Mouse (Mus musculus) T-cell, adult 2 months (primary cell): ENCODE results near the gene Hspb7.

Experiments
- DNase-seq: peaks from one replicate; pipeline ENCODE4 v3.0.0; 2022; ENCODE audit warnings: low spot score

Hspb7 gene

GRCm38 (mm10) chr4:141420192-141420829 is at the start of gene Hspb7:
TSS of gene Hspb7 (plus strand) at chr4:141420779.
- no peak for DNase-seq

- DNase-seq: no peak
These were observed 48.2 kb upstream of the Hspb7 start for GRCm38 (mm10) chr4:141372426-141372825.

GRCm38 (mm10) chr4:141379674-141380073 is 40.9 kb upstream of the Hspb7 start:
- DNase-seq: no peak

GRCm38 (mm10) chr4:141382406-141382805 is 38.2 kb upstream of the Hspb7 start:
- no peak for DNase-seq

- peak; percentile 25 for DNase-seq
These were observed 35.3 kb upstream of the Hspb7 start for GRCm38 (mm10) chr4:141385275-141385674.

GRCm38 (mm10) chr4:141386150-141386549 is 34.4 kb upstream of the Hspb7 start:
- DNase-seq: no peak

GRCm38 (mm10) chr4:141387093-141387784 is 33.3 kb upstream of the Hspb7 start:
- peak; percentile 39 for DNase-seq

- DNase-seq: no peak
These were observed 32.6 kb upstream of the Hspb7 start for GRCm38 (mm10) chr4:141387933-141388332.

- DNase-seq: no peak
These were observed 31.0 kb upstream of the Hspb7 start for GRCm38 (mm10) chr4:141389366-141390150.

GRCm38 (mm10) chr4:141391293-141391692 is 29.3 kb upstream of the Hspb7 start:
- no peak for DNase-seq

- no peak for DNase-seq
These were observed 25.8 kb upstream of the Hspb7 start for GRCm38 (mm10) chr4:141394751-141395150.

- no peak for DNase-seq
These were observed 22.7 kb upstream of the Hspb7 start for GRCm38 (mm10) chr4:141397861-141398260.

GRCm38 (mm10) chr4:141398545-141398944 is 22.0 kb upstream of the Hspb7 start, which contains the start of gene Clcnka:
TSS of gene Clcnka (minus strand) at chr4:141398724.
- DNase-seq: no peak

- no peak for DNase-seq
These were observed 20.4 kb upstream of the Hspb7 start for GRCm38 (mm10) chr4:141400171-141400570.

- peak; percentile 75 for DNase-seq
These were observed 15.9 kb upstream of the Hspb7 start for GRCm38 (mm10) chr4:141404518-141405313.

GRCm38 (mm10) chr4:141405314-141405622 is 15.3 kb upstream of the Hspb7 start:
- no peak for DNase-seq

- DNase-seq: peak; percentile 24
These were observed 13.9 kb upstream of the Hspb7 start for GRCm38 (mm10) chr4:141406516-141407299.

- DNase-seq: no peak
These were observed 12.0 kb upstream of the Hspb7 start for GRCm38 (mm10) chr4:141408577-141408976.

GRCm38 (mm10) chr4:141411430-141411992 is 9.1 kb upstream of the Hspb7 start:
- no peak for DNase-seq

GRCm38 (mm10) chr4:141415924-141416323 is 4.7 kb upstream of the Hspb7 start, which contains the start of gene Clcnkb:
TSS of gene Clcnkb (minus strand) at chr4:141416014.
- no peak for DNase-seq
